ENCODE assay signal across 8 mouse cellular contexts in the genomic region with DNA sequence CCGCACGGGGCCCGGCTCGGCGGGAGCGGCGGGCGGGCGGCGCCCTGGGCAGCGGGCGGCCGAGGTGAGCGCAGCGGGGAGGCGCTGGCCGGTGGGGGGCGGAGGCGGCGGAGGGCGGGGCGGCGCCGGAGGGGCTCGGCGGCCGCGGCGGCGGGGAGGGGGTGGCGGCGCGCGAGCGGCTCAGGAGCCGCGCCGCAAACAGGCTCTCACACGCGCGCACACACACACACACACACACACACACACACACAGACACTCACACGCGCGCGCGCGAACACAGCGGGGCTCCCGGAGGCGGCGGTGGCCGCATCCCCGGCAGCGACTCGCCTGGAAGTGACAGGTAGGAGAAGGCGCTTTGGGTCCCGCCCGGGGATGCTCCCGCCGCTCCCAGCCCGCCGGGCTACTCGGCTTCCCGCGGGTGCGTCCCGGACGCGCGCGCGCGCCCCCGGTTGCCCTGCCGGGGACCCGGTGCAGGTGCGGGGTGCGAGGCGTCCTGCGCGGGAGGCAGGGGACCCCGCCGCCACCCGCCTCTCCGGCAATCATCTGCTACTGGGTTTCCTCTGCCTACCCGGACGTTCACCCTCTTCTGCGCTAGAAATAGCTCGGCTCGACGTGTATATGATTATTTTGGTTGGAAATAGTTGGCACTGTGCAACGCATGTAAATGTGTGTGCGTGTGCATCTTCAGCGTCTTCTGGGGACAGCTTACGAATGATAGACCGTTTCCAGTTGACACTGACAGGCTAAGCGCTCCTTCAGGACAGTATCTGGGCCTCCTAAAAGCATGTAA. TPM values are rescaled to one million over a fixed set of nuclear protein-coding genes. Genes with fewer than 3 reads are reported as not detected.
DNase-seq lines count a peak whose midpoint lies in the region; ATAC-seq lines count a peak whose summit lies in the region.

No protein-coding gene starts in this region.

- H3K4me1 ChIP-seq in hindbrain, embryonic 12.5 days: 0 out of 2 replicates have a peak, but pooled peaks cover 2% of the 10 kb centered on the region

- peak; percentile 61 for DNase-seq in R1 (ENCODE audit: low read depth, low spot score)
- peak; percentile 83 for DNase-seq in cerebellum, adult 9-11 months
- DNase-seq in frontal cortex, postnatal 25 days (ENCODE audit: low spot score in 2 of 2): peak; percentile 23 to 27
- DNase-seq in layer of hippocampus, postnatal 36 days: peak; percentile 11 to 17
- DNase-seq in lung, postnatal 36 days: peak; percentile 48
- DNase-seq in right cerebral cortex, adult 18-20 months: peak; percentile 41
- peak; percentile 58 for DNase-seq in urinary bladder, postnatal 25 days (ENCODE audit: low spot score)

- no peaks in the 10 kb centered on the region for H3K27me3 ChIP-seq in hindbrain, embryonic 12.5 days

- H3K27ac ChIP-seq in hindbrain, embryonic 12.5 days: peak overlapping the region; percentile 98

- ATAC-seq in hindbrain, embryonic 12.5 days (ENCODE audit: low FRiP score): peak; percentile 75

- H3K4me2 ChIP-seq in hindbrain, embryonic 12.5 days (replicated peaks): peak overlapping the region; percentile 55

- H3K9me3 ChIP-seq in hindbrain, embryonic 12.5 days (replicated peaks): no peaks in the 10 kb centered on the region

- H3K36me3 ChIP-seq in hindbrain, embryonic 12.5 days: no peaks in the 10 kb centered on the region

- WGBS in hindbrain, embryonic 12.5 days: under 1% methylated on average over 59 of the region's 97 CpGs

- H3K4me3 ChIP-seq in hindbrain, embryonic 12.5 days: peak overlapping the region; percentile 79

- H3K9ac ChIP-seq in hindbrain, embryonic 12.5 days: peak overlapping the region; percentile 94

RNA-seq across cellular contexts. Expression of gene Plcb4, which starts 0.8 kb away (rescaled TPM):
- 29.8 and 34.4 TPM in 2 replicates for polyA plus RNA-seq in hindbrain, embryonic 12.5 days (2016; fragmentation: Nextera tagmentation; extraction: Ambion mirVana)
- 10 to 100 TPM; 21.0 to 22.2 TPM for total RNA-seq in layer of hippocampus, postnatal 36 days (2021)

Comparison
In these comparisons a context has a peak if more than half of its experiments do, and no peak if none do; other contexts are left out.
1. Peak in every context shown above with its lines: DNase-seq, ATAC-seq, H3K4me3 ChIP-seq and H3K27ac ChIP-seq.
2. DNase-seq: peak in every context shown above with its lines; median percentile 83 in cerebellum, adult 9-11 months; 61 in R1; 58 in urinary bladder, postnatal 25 days; 48 in lung, postnatal 36 days; 41 in right cerebral cortex, adult 18-20 months; 25 in frontal cortex, postnatal 25 days; 14 in layer of hippocampus, postnatal 36 days.